In genomic region chr6:85380901-85381647, GRCm38 (mm10) we compare ENCODE assay signal across 8 mouse cellular contexts. TPM values are rescaled to one million over a fixed set of nuclear protein-coding genes. Genes with fewer than 3 reads are reported as not detected.
DNase-seq lines count a peak whose midpoint lies in the region; ATAC-seq lines count a peak whose summit lies in the region.

No protein-coding gene starts in this region.

- no peaks in the 10 kb centered on the region for H3K36me3 ChIP-seq in heart, embryonic 13.5 days
- no peaks in the 10 kb centered on the region for H3K36me3 ChIP-seq in hindbrain, embryonic 12.5 days

- no peak for DNase-seq in heart, postnatal 36 days
- peak; percentile 73 for DNase-seq in R1 (ENCODE audit: low read depth, low spot score)
- no peak for DNase-seq in adrenal gland, postnatal 25 days
- no peak for DNase-seq in gastrocnemius, adult 18-20 months (ENCODE audit: low spot score)
- DNase-seq in layer of hippocampus, adult 18-20 months (ENCODE audit: low spot score in 2 of 2): no peak

- H3K27ac ChIP-seq in heart, embryonic 13.5 days (replicated peaks): no peak overlapping the region
- no peak overlapping the region for H3K27ac ChIP-seq in hindbrain, embryonic 12.5 days

- WGBS in heart, embryonic 13.5 days: 22% methylated on average over 17 of the region's 17 CpGs
- 17% methylated on average over 17 of the region's 17 CpGs for WGBS in hindbrain, embryonic 12.5 days

- no peak; the same call in 1 of the 2 replicates for ATAC-seq in heart, embryonic 13.5 days (ENCODE audit: extremely low read depth, insufficient number of reproducible peaks, low FRiP score, low TSS enrichment)
- ATAC-seq in hindbrain, embryonic 12.5 days (ENCODE audit: low FRiP score): peak; percentile 29; the same call in 1 of the 2 replicates
- ATAC-seq in megakaryocyte-erythroid progenitor cell, adult 5-6 weeks (replicated peaks; ENCODE audit: low FRiP score, low TSS enrichment, poor library complexity, severe bottlenecking): 0 out of 2 replicates have a peak, but pooled peaks have one; percentile 39

- H3K27me3 ChIP-seq in heart, embryonic 13.5 days (replicated peaks): peaks cover 7% of the 10 kb centered on the region
- peaks cover 9% of the 10 kb centered on the region; the same call in 1 of the 2 replicates for H3K27me3 ChIP-seq in hindbrain, embryonic 12.5 days

- H3K9me3 ChIP-seq in heart, embryonic 13.5 days: no peaks in the 10 kb centered on the region
- H3K9me3 ChIP-seq in hindbrain, embryonic 12.5 days (replicated peaks): no peaks in the 10 kb centered on the region

- peak overlapping the region; percentile 24 for H3K4me3 ChIP-seq in heart, embryonic 13.5 days
- H3K4me3 ChIP-seq in hindbrain, embryonic 12.5 days: no peak overlapping the region

- intact Hi-C loops in heart, postnatal 36 days (cut with DNase I): loop anchor here (1.0 kb wide), 1 partner anchor 35 kb away; no protein-coding TSS in a partner anchor

- H3K9ac ChIP-seq in heart, embryonic 13.5 days: peak overlapping the region; percentile 59
- H3K9ac ChIP-seq in hindbrain, embryonic 12.5 days: no peak overlapping the region

- peak overlapping the region; percentile 62 for H3K4me2 ChIP-seq in heart, embryonic 13.5 days
- peak overlapping the region; percentile 31 for H3K4me2 ChIP-seq in hindbrain, embryonic 12.5 days (replicated peaks)

- H3K4me1 ChIP-seq in heart, embryonic 13.5 days: peaks cover 34% of the 10 kb centered on the region
- H3K4me1 ChIP-seq in hindbrain, embryonic 12.5 days: peaks cover 6% of the 10 kb centered on the region; the same call in 1 of the 2 replicates

RNA-seq across cellular contexts. Expression of gene Rab11fip5, which starts 6.6 kb away (rescaled TPM):
- polyA plus RNA-seq in heart, embryonic 13.5 days (2015; fragmentation: Nextera tagmentation; extraction: Ambion mirVana): 38.7 and 45.2 TPM in 2 replicates
- 10 to 100 TPM; 65.0 to 67.0 TPM for total RNA-seq in heart, postnatal 36 days (2021)
- 10.6 and 12.1 TPM in 2 replicates for polyA plus RNA-seq in hindbrain, embryonic 12.5 days (2016; fragmentation: Nextera tagmentation; extraction: Ambion mirVana)
- total RNA-seq in megakaryocyte-erythroid progenitor cell, adult 5-6 weeks (2014; fragmentation: Nextera tagmentation): 2.4 and 3.5 TPM in 2 replicates
- 1.1 and 2.2 TPM in 2 replicates for total RNA-seq in megakaryocyte-erythroid progenitor cell, adult 5-6 weeks (2017)
- 27.7 and 38.8 TPM in 2 replicates for total RNA-seq in adrenal gland, postnatal 25 days (2021)
- total RNA-seq in gastrocnemius, adult 18-20 months (2021): 10 to 100 TPM; 24.8 to 46.2 TPM
- total RNA-seq in layer of hippocampus, adult 18-20 months (2021): 10 to 100 TPM; 60.7 to 61.2 TPM

RNA-seq across cellular contexts. Expression of gene Noto, which starts 42.6 kb away (rescaled TPM):
- not detected in 2 replicates for polyA plus RNA-seq in heart, embryonic 13.5 days (2015; fragmentation: Nextera tagmentation; extraction: Ambion mirVana)
- not detected for total RNA-seq in heart, postnatal 36 days (2021)
- polyA plus RNA-seq in hindbrain, embryonic 12.5 days (2016; fragmentation: Nextera tagmentation; extraction: Ambion mirVana): not detected in 2 replicates
- total RNA-seq in megakaryocyte-erythroid progenitor cell, adult 5-6 weeks (2014; fragmentation: Nextera tagmentation): not detected in 2 replicates
- total RNA-seq in megakaryocyte-erythroid progenitor cell, adult 5-6 weeks (2017): not detected in 2 replicates
- not detected in 2 replicates for total RNA-seq in adrenal gland, postnatal 25 days (2021)
- total RNA-seq in gastrocnemius, adult 18-20 months (2021): not detected
- total RNA-seq in layer of hippocampus, adult 18-20 months (2021): not detected

RNA-seq across cellular contexts. Expression of gene Sfxn5, which starts 47.9 kb away (rescaled TPM):
- 3.3 and 4.6 TPM in 2 replicates for polyA plus RNA-seq in heart, embryonic 13.5 days (2015; fragmentation: Nextera tagmentation; extraction: Ambion mirVana)
- total RNA-seq in heart, postnatal 36 days (2021): 1 to 10 TPM; 3.4 to 4.1 TPM
- 6.8 and 10.0 TPM in 2 replicates for polyA plus RNA-seq in hindbrain, embryonic 12.5 days (2016; fragmentation: Nextera tagmentation; extraction: Ambion mirVana)
- 0.31 and 1.5 TPM in 2 replicates for total RNA-seq in megakaryocyte-erythroid progenitor cell, adult 5-6 weeks (2014; fragmentation: Nextera tagmentation)
- total RNA-seq in megakaryocyte-erythroid progenitor cell, adult 5-6 weeks (2017): 0.76 and 1.3 TPM in 2 replicates
- total RNA-seq in adrenal gland, postnatal 25 days (2021): 19.8 and 23.0 TPM in 2 replicates
- total RNA-seq in gastrocnemius, adult 18-20 months (2021): 1 to 10 TPM; 4.3 to 6.5 TPM
- 100 to 1,000 TPM; 177 TPM for total RNA-seq in layer of hippocampus, adult 18-20 months (2021)

RNA-seq across cellular contexts. Expression of gene Smyd5, which starts 50.7 kb away (rescaled TPM):
- 38.0 and 39.6 TPM in 2 replicates for polyA plus RNA-seq in heart, embryonic 13.5 days (2015; fragmentation: Nextera tagmentation; extraction: Ambion mirVana)
- 1 to 10 TPM; 7.8 to 9.2 TPM for total RNA-seq in heart, postnatal 36 days (2021)
- polyA plus RNA-seq in hindbrain, embryonic 12.5 days (2016; fragmentation: Nextera tagmentation; extraction: Ambion mirVana): 59.5 and 59.8 TPM in 2 replicates
- 43.9 and 54.6 TPM in 2 replicates for total RNA-seq in megakaryocyte-erythroid progenitor cell, adult 5-6 weeks (2014; fragmentation: Nextera tagmentation)
- total RNA-seq in megakaryocyte-erythroid progenitor cell, adult 5-6 weeks (2017): 36.8 and 43.6 TPM in 2 replicates
- total RNA-seq in adrenal gland, postnatal 25 days (2021): 28.8 and 29.4 TPM in 2 replicates
- 1 to 10 TPM; 7.2 to 9.1 TPM for total RNA-seq in gastrocnemius, adult 18-20 months (2021)
- total RNA-seq in layer of hippocampus, adult 18-20 months (2021): 10 to 100 TPM; 46.9 to 49.0 TPM
